Mouse (Mus musculus) c-Kit-negative CD71-positive TER-119-positive erythroid progenitor cells, embryonic 14.5 days (primary cell): ENCODE data around the gene Creb1.
A peak's percentile ranks its signal among the peaks of the same experiment; 100 is the strongest.
"Not testable (repeated sequence)": the region's sequence is repeated elsewhere in the genome, so short reads cannot be mapped to it uniquely, and the experiment has no call there.

Experiments used
- DNase-seq: peaks from one replicate; pipeline ENCODE4 v3.0.0-alpha.2; 2013; ENCODE audit warnings: low read depth, low spot score

Gene Creb1

DNA sequence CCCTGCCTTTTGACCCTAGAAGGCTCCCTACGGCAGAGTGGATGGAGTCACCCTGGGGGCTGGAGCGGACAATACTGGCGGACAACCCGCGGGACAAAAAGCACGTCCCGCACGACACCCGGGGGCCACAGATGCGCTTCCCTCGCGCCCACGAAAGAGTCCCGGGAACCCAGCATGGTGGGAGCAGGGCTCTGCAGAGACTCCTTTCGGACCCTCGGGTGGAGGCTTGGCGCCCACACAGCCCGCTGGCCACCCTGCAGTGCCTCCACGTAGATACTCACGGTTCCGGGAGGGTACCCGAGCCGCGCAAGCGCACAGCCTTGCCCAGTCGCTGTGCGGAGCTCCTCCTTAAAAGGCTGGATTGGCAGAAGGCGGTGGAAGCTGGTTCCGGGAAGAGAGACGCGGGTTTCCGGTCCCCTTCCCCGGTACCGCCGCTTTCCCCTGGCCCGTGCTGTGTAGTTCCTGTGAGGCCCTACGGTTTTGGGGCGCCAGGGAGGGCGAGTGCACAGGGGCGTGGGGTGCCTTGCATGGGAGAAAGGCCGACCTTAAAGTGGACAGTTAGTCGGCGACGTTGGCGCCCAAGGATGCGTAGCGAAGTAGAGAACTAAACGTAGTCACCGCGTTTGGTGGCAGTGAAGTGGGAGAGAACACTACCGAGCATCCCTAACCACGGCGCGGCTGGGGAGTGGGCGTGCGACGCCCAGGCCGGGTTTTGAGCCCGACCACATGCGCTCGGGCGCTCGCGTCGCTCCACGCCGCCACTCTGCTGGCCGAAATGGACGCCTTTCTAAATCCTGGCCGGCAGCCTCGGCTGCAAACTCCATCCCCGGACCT, 84.7 kb downstream of the Creb1 start, which contains the start of gene Mettl21a:
Gene Mettl21a (minus strand): TSS at position 362 of the 834 bp plus-strand sequence.
- peak; percentile 68 for DNase-seq

DNA sequence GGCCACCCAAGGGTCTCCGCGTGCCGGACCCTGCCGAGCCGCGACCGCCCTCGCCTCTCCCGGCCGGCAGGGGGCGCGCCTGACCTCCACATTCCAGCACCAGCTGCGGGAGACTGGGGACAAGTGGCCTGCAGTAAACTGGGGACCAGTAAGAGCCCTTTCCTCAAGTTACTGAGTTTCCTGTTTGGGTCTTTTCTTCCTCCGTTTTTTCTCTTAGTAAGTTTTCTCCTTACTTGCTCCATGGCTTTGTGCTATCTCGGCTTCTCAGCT, 85.2 kb downstream of the Creb1 start:
- peak; percentile 60 for DNase-seq

DNA sequence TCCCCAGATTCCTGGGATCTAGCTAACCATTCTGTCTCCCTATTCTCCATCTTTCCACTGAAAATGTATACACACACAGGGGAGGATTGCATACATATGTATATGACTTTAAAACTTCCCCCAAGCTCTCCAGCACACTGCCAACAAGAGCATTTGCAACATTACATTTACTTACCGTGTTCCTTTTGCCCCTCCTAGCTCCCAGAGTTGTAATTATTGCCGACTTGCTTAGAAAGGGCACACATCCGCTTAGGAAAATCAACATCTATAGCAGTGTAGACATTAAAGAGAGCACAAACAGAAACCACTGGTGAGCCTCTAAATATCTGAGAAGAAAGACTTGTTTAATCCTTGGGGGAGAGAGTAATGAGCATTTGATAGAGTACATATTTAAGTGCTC, 85.8 kb downstream of the Creb1 start:
- no peak for DNase-seq

DNA sequence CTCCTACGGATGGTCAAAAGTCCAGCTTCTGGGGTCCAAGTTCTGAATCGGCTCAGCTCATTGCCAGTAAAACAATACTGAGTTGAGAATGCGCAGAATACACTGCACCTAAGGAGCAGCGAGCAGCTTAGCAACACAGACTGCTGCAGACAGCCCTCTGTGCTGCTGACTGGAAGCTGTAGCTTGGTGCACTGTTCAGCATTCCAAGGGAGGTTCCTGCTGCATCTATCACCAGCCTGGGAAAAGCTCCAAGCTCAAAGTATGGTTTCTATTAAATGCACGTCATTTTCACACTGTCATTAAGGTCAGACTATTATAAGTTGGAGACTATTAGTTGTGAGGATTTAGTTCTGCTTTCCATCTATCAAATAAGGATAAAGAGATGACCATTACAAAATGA, 88.7 kb downstream of the Creb1 start:
- no peak for DNase-seq

DNA sequence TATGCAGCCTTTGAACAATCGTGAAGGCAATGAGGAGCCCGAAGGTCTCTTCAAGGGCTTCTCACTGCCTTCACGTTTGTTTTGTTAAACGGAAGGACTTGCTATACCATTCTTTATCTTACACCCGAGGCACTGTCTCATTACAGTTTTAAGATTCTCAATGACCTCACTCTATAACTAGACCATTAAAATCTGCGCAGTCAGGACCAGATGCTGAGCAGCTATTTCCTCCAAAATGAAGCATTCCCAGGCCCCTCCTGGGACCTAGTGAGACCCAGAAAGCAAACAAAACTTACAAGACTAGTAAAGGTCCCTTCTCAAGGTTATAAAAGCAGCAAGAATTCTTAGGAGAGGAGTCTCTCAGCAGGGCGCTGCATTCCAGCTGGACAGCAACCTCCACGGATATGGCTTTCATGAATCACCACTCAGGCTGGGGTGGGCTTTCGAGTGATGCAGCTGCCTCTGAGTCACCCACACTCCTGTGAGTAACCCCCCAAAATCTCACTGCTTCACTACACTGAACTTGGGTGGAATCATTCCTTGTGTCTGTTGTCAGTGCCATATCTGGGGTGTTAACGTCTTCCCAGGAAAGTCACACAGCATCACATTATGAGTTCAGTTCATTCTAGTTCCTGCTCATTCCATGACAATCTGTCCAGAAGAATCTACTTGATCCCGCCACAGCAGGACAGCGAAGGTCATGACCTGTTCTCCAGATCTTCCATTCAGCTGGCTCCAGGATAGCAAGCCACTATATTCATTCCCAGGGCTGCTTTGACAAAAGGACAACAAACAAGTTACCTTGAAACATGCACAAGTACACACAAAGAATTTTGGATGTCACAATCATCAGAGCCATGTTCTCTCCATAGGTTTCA, 91.4 kb downstream of the Creb1 start:
- no peak for DNase-seq

DNA sequence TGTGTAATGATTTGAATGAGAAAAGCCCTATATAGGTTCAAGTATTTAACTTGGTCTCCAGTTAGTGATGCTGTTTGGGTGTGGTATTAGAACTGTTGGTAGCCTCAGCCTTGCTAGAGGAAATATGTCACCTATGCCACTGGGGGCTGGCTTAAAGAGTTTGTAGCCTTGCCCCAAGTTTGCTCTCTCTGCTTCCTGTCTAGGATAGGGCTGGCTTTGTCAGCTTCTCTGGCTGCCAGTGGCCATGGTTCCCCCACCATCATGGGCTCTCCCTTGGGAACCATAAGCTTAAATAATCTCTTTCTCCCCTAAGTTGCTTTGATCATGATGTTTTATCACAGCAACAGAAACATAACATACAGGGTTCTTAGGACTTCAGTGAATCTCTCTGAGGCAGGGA, 92.8 kb downstream of the Creb1 start:
- no peak for DNase-seq

DNA sequence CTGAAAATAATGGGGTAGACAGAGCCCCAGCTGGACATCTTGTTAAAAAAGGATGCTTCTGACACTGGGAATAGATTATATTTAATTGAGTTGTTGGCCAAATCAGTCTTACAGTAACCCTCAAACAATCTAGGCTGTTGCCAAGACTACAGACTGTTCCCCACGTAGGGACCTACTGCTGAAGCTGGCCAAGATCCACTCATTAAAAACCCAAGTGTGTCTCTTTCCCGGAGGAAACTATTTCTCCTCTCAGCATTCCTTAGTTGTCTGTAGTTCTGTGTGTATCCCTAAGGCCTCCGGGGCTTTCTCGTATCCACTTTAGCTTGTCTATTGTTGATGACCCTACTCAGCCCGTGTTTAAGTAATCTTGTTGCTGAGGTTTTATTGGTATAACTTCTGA, 99.1 kb downstream of the Creb1 start:
- no peak for DNase-seq

DNA sequence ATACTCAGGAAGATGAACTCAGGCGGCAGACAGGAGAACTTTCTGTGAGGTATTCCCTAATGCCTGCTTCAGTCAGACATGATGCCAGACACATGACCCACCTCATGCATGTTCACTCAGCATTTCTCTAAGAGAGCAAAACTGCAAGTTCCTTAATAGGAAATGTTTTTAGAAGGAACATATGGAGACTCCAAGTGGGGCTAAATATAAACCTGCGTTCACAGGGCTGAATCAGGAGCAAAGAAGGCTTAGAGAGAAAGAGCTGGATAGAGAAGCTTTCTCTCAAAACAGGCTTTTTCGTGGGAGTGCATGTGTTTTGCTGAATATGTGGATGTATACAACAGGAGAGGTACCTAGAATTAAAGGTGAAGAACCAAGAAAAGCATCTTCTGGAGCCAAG, 100.8 kb downstream of the Creb1 start:
- DNase-seq, result no peak

DNA sequence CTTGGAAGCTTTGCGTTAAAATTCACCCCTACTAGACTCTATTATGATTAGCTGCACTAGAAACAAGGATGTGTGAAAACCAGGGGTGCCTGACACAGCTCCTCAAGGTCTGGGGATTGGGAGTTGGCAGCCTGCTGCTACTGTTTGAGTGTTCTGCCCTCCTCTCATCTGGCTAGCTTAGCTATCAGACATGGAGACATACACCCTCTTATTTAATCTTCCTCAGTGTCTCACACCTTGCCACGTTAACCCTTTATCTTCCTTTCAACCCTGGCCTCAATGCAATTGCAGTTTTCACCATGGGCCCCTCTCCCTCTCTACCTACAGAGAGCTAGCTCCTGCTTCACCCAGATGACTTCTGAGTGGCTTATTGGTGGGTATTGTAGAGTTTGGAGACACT, 103.2 kb downstream of the Creb1 start:
- DNase-seq, result no peak

DNA sequence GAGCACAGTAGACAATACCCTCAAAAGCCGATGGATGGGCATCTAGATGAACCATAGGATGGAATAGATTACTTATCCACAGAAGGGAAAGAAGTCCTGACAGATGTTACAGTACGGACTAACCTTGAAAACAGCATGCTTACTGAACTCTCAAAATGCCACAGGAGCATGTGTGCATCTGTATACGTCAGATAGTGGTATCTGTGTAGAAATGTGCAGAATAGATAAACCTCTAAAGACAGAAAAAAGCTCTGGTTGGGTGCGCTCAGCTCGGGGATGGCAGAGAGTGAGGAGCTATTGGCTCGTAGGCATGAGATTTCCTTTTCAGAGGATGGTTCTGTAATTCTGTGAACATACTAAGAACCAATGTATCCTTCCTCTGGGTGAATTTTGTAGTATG, 106.8 kb downstream of the Creb1 start:
- DNase-seq, result peak; percentile 54

DNA sequence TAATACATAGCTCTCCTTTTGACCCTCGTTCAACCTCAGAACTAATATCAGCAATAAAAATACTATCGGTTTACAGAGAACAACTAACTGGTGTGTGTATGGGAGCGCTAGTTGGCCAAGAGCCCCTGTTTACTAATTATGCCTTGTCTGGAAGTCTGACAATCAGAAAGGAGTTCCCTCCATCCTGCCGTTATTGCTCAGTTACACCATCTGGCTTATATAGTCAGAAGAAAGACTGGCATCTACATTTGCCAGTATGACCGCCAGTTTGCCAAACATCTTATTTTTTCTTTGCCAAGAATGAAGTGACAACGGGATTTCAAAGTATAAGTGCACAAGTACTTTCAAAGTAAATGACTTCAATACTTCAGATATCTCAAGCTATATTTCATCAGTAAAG, 108.6 kb downstream of the Creb1 start:
- no peak for DNase-seq

DNA sequence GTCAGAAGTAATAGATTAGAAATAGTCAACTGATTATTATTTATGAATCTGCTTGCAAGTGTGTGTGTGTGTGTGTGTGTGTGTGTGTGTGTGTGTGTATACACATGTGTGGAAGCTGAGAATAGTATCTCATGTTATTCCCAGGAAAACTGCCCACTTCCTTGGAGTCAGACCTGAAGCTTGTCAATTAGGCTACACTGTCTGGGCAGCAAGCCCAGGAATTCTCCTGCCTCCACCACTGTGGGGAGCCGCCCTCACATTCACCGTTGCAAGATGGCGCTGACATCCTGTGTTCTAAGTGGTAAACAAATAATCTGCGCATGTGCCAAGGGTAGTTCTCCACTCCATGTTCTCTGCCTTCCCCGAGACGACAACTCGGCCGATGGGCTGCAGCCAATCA, 110.1 kb downstream of the Creb1 start:
- DNase-seq, result not testable (repeated sequence)

DNA sequence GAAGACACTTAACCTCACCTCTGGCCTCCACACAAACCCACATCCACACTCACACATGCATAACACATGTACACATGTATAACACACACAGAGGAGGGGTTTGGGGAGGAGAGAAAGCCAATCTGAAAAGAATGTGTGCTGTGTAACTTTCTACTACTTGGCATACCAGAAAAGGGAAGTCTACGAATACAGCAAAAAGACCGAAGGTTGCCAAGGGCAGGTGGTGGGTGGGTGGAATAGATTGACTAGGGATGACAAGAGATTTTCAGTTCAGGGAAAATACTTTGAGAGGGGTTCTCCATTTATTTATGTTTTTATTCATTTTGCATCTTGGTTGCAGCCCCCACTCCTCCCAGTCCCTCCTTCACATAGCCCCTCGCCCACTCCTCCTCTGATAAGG, 112.1 kb downstream of the Creb1 start:
- DNase-seq, result no peak

DNA sequence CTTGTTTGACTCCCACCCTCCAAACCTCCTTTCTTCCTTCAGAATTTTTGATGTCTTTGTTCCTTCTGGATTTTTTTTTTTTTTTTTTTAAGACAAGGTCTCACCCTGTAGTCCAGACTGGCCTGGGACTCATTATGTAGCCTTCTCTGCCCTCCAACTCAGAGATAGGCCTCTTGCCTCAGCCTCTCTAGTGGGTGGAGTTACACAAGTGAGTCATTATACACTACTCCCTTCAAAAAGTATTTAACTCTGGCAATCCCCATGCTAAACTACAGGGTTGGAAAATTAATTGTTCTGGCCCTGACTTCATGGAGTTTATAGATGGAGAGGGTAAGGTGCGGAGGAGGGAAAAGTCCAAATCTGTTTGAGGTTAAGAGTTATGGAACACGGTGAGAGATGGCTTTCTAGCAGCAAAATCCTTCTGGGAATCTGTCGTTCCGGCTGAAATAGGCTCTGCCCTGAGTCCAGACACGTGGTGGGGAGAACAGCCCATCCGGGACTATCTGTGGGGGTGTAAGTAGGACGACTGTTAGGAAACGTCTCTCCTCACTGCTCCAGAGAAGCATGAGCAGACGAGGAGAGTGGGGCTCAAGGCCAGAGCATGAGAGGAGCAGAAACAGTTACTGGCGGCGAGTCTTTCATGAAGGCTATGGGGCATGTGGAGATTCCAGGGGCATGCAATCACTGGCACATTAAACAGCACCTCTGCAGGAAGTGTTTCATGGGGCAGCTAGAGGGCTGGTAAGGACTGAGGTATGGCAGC, 117.1 kb downstream of the Creb1 start:
- no peak for DNase-seq

DNA sequence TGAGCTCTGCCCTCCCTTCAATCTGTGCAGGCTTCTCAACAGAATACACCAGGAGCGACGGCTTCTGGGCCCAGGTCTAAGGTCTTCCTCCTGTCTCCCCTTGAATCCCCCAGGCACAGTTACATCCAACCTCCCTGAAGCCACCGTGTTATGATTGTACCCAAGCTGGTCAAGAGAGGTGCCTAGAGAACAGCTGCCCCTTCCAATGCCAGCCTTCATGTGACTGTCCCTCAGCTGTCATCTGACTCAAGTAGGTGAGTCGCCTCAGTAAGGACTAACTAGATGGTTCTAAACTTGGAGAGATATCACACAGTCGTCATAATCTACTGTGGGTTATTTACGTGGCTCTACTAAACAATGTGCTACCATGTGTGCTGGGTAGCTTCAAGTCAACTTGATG, 121.3 kb downstream of the Creb1 start:
- no peak for DNase-seq
